Mouse (Mus musculus) forebrain, embryonic 15.5 days (tissue): ENCODE results near the gene Coro1c. TPM values are rescaled to one million over a fixed set of nuclear protein-coding genes. Genes with fewer than 3 reads are reported as not detected.
A peak's percentile ranks its signal among the peaks of the same experiment; 100 is the strongest.

Experiments
- ATAC-seq: fragments of 200-750 bp; cut with Nextera tagmentation; replicated peaks from 2 replicates; pipeline ENCODE4 v1.8.0; 2017; ENCODE audit warnings: mild to moderate bottlenecking, moderate TSS enrichment, moderate library complexity
- H3K27ac ChIP-seq: fragments of 300-500 bp; sonication (generic); replicated peaks from 2 replicates; pipeline ENCODE4 v1.5.1; 2015; ENCODE audit warnings: mild to moderate bottlenecking, inconsistent platforms
- H3K27me3 ChIP-seq: fragments of 300-500 bp; sonication (generic); 2 replicates; pipeline ENCODE4 v1.6.1; 2015; ENCODE audit warnings: inconsistent platforms
- H3K36me3 ChIP-seq: fragments of 300-500 bp; sonication (generic); 2 replicates; pipeline ENCODE4 v1.6.1; 2015; ENCODE audit warnings: mild to moderate bottlenecking, inconsistent platforms
- H3K4me1 ChIP-seq: fragments of 300-500 bp; sonication (generic); 2 replicates; pipeline ENCODE4 v1.6.1; 2015; ENCODE audit warnings: inconsistent platforms
- H3K4me2 ChIP-seq: fragments of 300-500 bp; sonication (generic); replicated peaks from 2 replicates; pipeline ENCODE4 v1.6.1; 2015; ENCODE audit warnings: mild to moderate bottlenecking, inconsistent platforms
- H3K4me3 ChIP-seq: fragments of 300-500 bp; sonication (generic); 2 replicates; pipeline ENCODE4 v1.5.1; 2015; ENCODE audit warnings: mild to moderate bottlenecking, inconsistent platforms
- H3K9ac ChIP-seq: fragments of 300-500 bp; sonication (generic); replicated peaks from 2 replicates; pipeline ENCODE4 v1.6.1; 2015; ENCODE audit warnings: mild to moderate bottlenecking, inconsistent platforms
- H3K9me3 ChIP-seq: fragments of 300-500 bp; sonication (generic); 2 replicates; pipeline ENCODE4 v1.6.1; 2016; ENCODE audit warnings: inconsistent platforms
- WGBS: fragments of 180-500 bp; shearing (Covaris S2); methylation state at CpG from one replicate; pipeline ENCODE4 v1.1.7; 2015; ENCODE audit warnings: mixed read lengths; 5-methylcytosine and 5-hydroxymethylcytosine counted together
- polyA plus RNA-seq: library from polyadenylated mRNA; unstranded; fragments of >200 nt; fragmentation: Nextera tagmentation; extraction: Ambion mirVana; gene quantifications from 2 replicates; pipeline ENCODE4 v1.2.1, GENCODE M21; 2015

The Coro1c gene
- polyA plus RNA-seq, 1 experiment from 2014 or later, result 224 TPM

GRCm38 (mm10) chr5:113861294-113861693, 47.3 kb downstream of the Coro1c start:
- 96% methylated on average over 8 of the region's 8 CpGs for WGBS
- ATAC-seq, result no peak
- H3K4me2 ChIP-seq, result no peak overlapping the region
- peaks cover 60% of the 10 kb centered on the region for H3K4me1 ChIP-seq
- no peak overlapping the region for H3K4me3 ChIP-seq
- H3K27me3 ChIP-seq, result no peaks in the 10 kb centered on the region
- no peak overlapping the region for H3K9ac ChIP-seq
- H3K36me3 ChIP-seq, result peaks cover 15% of the 10 kb centered on the region
- H3K27ac ChIP-seq, result no peak overlapping the region
- H3K9me3 ChIP-seq, result no peaks in the 10 kb centered on the region

- Histone ChIP-seq H3K36me3 (peaks cover 2% of the 10 kb centered on the region; the same call in 1 of the 2 replicates), H3K4me2 (no peak overlapping the region), H3K27me3 (no peaks in the 10 kb centered on the region), H3K4me1 (peaks cover 80% of the 10 kb centered on the region), H3K27ac (peak overlapping the region; percentile 65), H3K9ac (no peak overlapping the region), H3K9me3 (no peaks in the 10 kb centered on the region), H3K4me3 (no peak overlapping the region)
- WGBS, result 51% methylated on average over 5 of the region's 5 CpGs
- ATAC-seq, result no peak
Observed at GRCm38 (mm10) chr5:113858971-113859370, 49.6 kb downstream of the Coro1c start.

- Histone ChIP-seq H3K27me3 (no peaks in the 10 kb centered on the region), H3K27ac (peak overlapping the region; percentile 65), H3K36me3 (no peaks in the 10 kb centered on the region; the same call in 1 of the 2 replicates), H3K4me3 (no peak overlapping the region), H3K4me2 (no peak overlapping the region), H3K9me3 (no peaks in the 10 kb centered on the region), H3K9ac (no peak overlapping the region), H3K4me1 (peaks cover 75% of the 10 kb centered on the region)
- 83% methylated on average over 10 of the region's 10 CpGs for WGBS
- no peak for ATAC-seq
Observed at GRCm38 (mm10) chr5:113858550-113858949, 50.0 kb downstream of the Coro1c start.

GRCm38 (mm10) chr5:113857631-113858030, 50.9 kb downstream of the Coro1c start:
- H3K9ac ChIP-seq, result no peak overlapping the region
- H3K9me3 ChIP-seq, result no peaks in the 10 kb centered on the region
- H3K4me1 ChIP-seq, result peaks cover 66% of the 10 kb centered on the region
- H3K4me3 ChIP-seq, result no peak overlapping the region
- H3K36me3 ChIP-seq, result no peaks in the 10 kb centered on the region
- no peak for ATAC-seq
- no peaks in the 10 kb centered on the region for H3K27me3 ChIP-seq
- 67% methylated on average over 8 of the region's 8 CpGs for WGBS
- no peak overlapping the region for H3K4me2 ChIP-seq
- H3K27ac ChIP-seq, result peak overlapping the region; percentile 80; the same call in 1 of the 2 replicates

- Histone ChIP-seq H3K4me3 (no peak overlapping the region), H3K9me3 (no peaks in the 10 kb centered on the region), H3K36me3 (0 out of 2 replicates have a peak, but pooled peaks cover 3% of the 10 kb centered on the region), H3K27ac (peak overlapping the region; percentile 80), H3K9ac (0 out of 2 replicates have a peak overlapping the region, but pooled peaks have one; percentile 1), H3K27me3 (no peaks in the 10 kb centered on the region), H3K4me1 (peaks cover 57% of the 10 kb centered on the region), H3K4me2 (no peak overlapping the region)
- no peak for ATAC-seq
- 65% methylated on average over 7 of the region's 7 CpGs for WGBS
Observed at GRCm38 (mm10) chr5:113856631-113857030, 51.9 kb downstream of the Coro1c start.

DNA sequence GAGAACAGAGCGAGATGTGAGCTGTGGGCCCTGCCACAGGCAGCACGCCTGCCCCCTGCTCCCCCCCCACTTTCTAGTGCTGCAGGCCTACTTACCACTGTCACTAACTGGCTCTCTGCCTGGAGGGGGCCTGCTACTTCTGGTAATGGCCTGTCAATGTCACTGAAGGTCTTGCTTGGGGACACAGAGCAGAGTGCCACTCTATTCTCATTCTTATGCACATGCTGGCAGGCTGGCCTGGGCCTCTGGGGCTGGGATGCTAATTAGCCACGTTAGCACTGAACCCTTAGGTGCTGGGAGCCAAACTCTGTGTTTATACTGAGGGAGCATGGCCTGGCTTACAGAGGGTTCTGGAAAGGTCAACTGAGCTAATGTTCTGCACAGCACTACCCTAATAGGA, 52.9 kb downstream of the Coro1c start:
- Histone ChIP-seq H3K36me3 (peaks cover 11% of the 10 kb centered on the region; the same call in 1 of the 2 replicates), H3K27me3 (no peaks in the 10 kb centered on the region), H3K4me2 (no peak overlapping the region), H3K4me3 (no peak overlapping the region), H3K27ac (peak overlapping the region; percentile 80), H3K9ac (no peak overlapping the region), H3K4me1 (peaks cover 57% of the 10 kb centered on the region), H3K9me3 (no peaks in the 10 kb centered on the region)
- peak; percentile 75 for ATAC-seq
- WGBS, result 2% methylated on average over 3 of the region's 3 CpGs

DNA sequence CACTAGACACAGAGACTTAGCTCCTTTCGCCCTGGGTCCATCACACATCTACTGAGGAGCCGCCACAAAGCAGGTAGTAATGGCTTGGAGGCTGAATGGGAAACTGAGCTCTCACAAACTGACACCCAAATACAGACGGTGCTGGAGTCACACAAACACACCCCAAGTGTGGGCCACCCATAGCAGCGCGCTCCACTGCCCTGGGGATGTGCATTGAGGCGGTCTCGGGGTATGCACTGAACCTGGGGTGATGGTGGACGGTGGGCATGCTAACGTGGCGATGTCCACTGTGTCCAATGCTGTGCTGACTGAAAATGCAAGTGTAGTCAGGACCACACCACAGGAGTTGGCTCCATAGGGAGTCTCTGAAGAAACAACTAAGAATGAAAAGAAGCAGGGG, 53.4 kb downstream of the Coro1c start:
- WGBS, result 82% methylated on average over 10 of the region's 10 CpGs
- no peak overlapping the region for H3K4me2 ChIP-seq
- H3K27ac ChIP-seq, result peak overlapping the region; percentile 80

GRCm38 (mm10) chr5:113854494-113854893, 54.1 kb downstream of the Coro1c start:
- H3K4me1 ChIP-seq, result peaks cover 53% of the 10 kb centered on the region
- no peak overlapping the region for H3K9ac ChIP-seq
- no peak overlapping the region for H3K4me3 ChIP-seq
- H3K4me2 ChIP-seq, result no peak overlapping the region
- no peaks in the 10 kb centered on the region for H3K27me3 ChIP-seq
- no peaks in the 10 kb centered on the region for H3K9me3 ChIP-seq
- H3K27ac ChIP-seq, result peak overlapping the region; percentile 80; the same call in 1 of the 2 replicates
- peaks cover 22% of the 10 kb centered on the region for H3K36me3 ChIP-seq
- no peak for ATAC-seq
- WGBS, result 39% methylated on average over 14 of the region's 14 CpGs

More for the DNA sequence above, 53.4 kb downstream of the Coro1c start:
- Histone ChIP-seq H3K4me1 (peaks cover 57% of the 10 kb centered on the region), H3K9me3 (no peaks in the 10 kb centered on the region), H3K9ac (no peak overlapping the region), H3K4me3 (no peak overlapping the region), H3K36me3 (peaks cover 17% of the 10 kb centered on the region), H3K27me3 (no peaks in the 10 kb centered on the region)
- no peak; the same call in 1 of the 2 replicates for ATAC-seq

GRCm38 (mm10) chr5:113853541-113853940, 55.0 kb downstream of the Coro1c start:
- H3K27ac ChIP-seq, result peak overlapping the region; percentile 21; the same call in 1 of the 2 replicates
- no peak overlapping the region for H3K4me2 ChIP-seq
- H3K4me3 ChIP-seq, result no peak overlapping the region
- H3K4me1 ChIP-seq, result peaks cover 43% of the 10 kb centered on the region
- 90% methylated on average over 10 of the region's 10 CpGs for WGBS
- ATAC-seq, result no peak
- no peaks in the 10 kb centered on the region for H3K9me3 ChIP-seq
- H3K36me3 ChIP-seq, result peaks cover 28% of the 10 kb centered on the region
- no peak overlapping the region for H3K9ac ChIP-seq
- H3K27me3 ChIP-seq, result no peaks in the 10 kb centered on the region

DNA sequence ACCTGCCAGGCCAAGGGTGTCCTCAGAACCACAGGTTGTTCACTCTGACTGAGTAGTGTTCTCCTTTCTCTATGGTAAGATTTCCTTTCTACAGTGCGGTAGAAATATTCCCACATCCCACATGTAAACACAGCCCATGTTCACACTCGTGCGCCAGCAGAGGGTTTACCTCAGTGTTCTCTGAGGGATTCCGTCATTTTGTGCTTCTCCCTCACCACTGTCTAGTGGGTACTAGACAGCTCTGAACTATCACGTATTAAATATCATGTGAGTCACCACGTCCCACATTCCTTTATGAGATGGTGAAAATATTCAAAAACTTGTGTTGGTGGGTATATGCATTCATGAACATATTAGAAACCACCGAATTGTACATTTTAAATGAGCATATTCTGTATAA, 56.1 kb downstream of the Coro1c start:
- 92% methylated on average over 7 of the region's 7 CpGs for WGBS
- Histone ChIP-seq H3K4me1 (peaks cover 32% of the 10 kb centered on the region), H3K4me3 (no peak overlapping the region), H3K4me2 (no peak overlapping the region), H3K27me3 (no peaks in the 10 kb centered on the region), H3K9ac (no peak overlapping the region), H3K9me3 (no peaks in the 10 kb centered on the region), H3K36me3 (peaks cover 38% of the 10 kb centered on the region), H3K27ac (no peak overlapping the region)
- ATAC-seq, result no peak

GRCm38 (mm10) chr5:113850680-113851230, 57.8 kb downstream of the Coro1c start:
- no peak for ATAC-seq
- peaks cover 54% of the 10 kb centered on the region for H3K36me3 ChIP-seq

DNA sequence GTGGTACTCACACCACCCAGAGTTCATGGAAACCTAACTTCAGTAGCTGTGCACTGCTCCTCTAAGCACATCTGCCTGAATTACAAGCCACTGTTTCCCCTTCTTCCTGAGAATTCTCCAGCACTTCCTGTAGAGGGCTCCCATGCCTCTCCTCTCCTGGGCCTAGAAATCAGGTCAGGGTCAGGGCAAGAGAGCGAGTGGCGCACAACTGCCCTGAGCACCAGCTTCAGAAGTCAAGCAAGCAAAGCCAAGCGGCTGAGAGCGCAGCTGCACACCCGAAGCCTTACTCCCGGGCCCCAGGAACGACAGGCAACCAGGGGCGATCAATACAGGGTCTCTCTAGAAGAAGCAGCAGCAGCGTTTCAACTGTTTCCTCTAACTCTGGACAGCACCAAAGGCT, 60.9 kb downstream of the Coro1c start:
- Histone ChIP-seq H3K27me3 (no peaks in the 10 kb centered on the region), H3K27ac (no peak overlapping the region), H3K36me3 (peaks cover 83% of the 10 kb centered on the region), H3K9ac (no peak overlapping the region), H3K4me2 (no peak overlapping the region), H3K9me3 (no peaks in the 10 kb centered on the region), H3K4me1 (no peaks in the 10 kb centered on the region), H3K4me3 (no peak overlapping the region)
- no peak for ATAC-seq
- WGBS, result 90% methylated on average over 9 of the region's 9 CpGs

More at GRCm38 (mm10) chr5:113850680-113851230, 57.8 kb downstream of the Coro1c start:
- Histone ChIP-seq H3K27me3 (no peaks in the 10 kb centered on the region), H3K4me2 (no peak overlapping the region), H3K4me3 (no peak overlapping the region), H3K27ac (no peak overlapping the region), H3K9ac (no peak overlapping the region), H3K4me1 (peaks cover 15% of the 10 kb centered on the region), H3K9me3 (no peaks in the 10 kb centered on the region)
- WGBS, result 85% methylated on average over 8 of the region's 8 CpGs

DNA sequence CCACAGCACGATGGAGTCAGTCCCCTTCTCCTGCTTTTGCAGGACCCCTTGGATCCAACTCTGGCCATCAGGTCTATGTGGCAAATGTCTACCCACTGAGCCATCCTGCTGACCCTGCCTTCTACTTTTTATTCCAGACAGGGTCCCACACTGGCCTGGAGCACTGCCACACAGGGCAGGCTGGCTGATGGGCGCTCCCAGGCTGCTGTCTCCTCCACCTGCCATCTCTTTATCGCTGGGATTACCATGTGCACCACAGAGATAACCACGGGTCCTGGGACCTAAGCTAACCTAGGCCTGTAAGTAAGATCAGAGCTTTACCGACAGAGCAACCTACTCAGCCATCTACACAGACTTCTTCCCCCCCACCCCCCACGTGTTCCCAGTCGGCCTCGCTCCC, 61.9 kb downstream of the Coro1c start:
- ATAC-seq, result no peak
- 96% methylated on average over 8 of the region's 8 CpGs for WGBS
- H3K9me3 ChIP-seq, result no peaks in the 10 kb centered on the region
- no peak overlapping the region for H3K9ac ChIP-seq
- no peaks in the 10 kb centered on the region for H3K4me1 ChIP-seq
- no peaks in the 10 kb centered on the region for H3K27me3 ChIP-seq
- H3K27ac ChIP-seq, result no peak overlapping the region
- peaks cover 87% of the 10 kb centered on the region for H3K36me3 ChIP-seq
- no peak overlapping the region for H3K4me2 ChIP-seq
- H3K4me3 ChIP-seq, result no peak overlapping the region
